Mouse (Mus musculus) ovary, postnatal 10 days (tissue): ENCODE results near the gene Zfp472.

Source experiments
- DNase-seq: peaks from one replicate; pipeline ENCODE4 v3.0.0; 2022; ENCODE audit warnings: low spot score

Gene Zfp472

DNA sequence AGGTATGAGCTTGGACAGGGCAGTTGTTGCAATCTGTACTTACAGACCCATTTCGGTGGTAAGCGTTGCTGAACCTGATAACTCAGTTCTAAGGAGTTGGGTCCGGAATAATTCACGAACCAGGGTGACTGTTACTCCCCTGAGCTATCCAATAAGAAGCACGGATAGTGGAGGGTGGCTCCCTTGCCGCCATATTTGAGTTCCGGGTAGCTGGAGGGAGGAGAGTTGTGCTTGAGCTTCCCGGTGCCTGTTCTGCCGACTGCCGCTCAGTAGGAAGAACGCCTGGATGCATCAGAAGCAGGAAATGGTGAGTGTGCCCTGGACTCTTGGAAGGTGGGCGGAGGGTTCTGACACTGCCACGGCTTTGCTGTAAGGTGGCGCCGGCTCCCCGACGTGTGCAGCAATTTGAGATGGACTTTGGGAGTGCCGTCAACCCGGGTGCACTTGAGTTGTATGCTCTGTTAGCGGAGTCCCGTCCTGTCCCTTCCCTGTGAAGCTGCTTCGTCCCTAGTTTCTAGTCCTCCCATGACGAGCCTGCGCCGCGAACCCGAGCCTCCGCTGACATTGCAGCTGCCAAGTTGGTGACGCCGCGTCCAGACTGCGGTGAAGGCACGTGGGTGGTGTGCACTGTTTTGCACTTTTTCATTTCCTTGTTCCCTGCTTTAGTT, at the start of gene Zfp472:
TSS of gene Zfp472 (plus strand) at position 192 of the 668 bp plus-strand sequence.
- peak; percentile 84 for DNase-seq

DNA sequence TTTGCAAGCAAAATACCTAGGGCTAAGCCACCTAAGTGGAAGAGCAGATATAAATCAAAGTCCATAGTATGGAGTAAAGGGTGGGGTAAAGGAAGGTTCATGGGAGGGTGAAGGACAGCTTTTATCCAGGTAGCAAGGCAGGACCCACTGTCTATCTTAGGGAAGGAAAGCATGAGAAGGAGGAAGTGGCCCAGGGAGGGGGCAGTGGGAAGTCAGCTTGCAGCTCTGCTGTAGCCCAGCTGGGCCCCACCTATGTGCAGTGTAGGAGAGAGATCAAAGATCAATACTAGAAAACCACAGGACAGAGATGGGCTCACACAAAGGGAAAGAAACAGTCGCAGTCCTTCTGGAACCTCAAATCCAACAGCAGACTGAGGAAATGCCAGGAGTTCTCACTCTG, 49.5 kb upstream of the Zfp472 start:
- no peak for DNase-seq

DNA sequence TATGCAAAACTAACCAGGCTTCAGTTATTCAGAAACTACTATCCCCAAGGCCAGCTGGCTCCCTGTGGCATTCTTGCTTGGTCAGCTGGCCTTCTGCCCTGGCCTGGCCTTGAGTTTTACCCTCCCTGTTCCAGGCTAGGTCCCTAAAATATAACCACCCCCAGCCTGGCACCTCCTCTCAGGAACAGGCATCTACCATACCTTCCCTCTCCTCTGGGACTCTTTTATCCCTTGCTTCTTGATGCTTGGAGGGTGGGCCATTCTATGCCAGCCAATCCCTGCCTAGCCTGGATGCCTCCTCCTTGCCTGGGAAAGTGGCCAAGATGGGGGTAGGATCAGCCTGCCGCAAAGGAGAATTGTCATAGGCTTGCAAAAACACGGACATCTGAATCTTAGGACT, 48.5 kb upstream of the Zfp472 start, which contains the start of gene Cyp4f14:
TSS of gene Cyp4f14 (minus strand) at position 212 of the 400 bp plus-strand sequence.
- DNase-seq = no peak

DNA sequence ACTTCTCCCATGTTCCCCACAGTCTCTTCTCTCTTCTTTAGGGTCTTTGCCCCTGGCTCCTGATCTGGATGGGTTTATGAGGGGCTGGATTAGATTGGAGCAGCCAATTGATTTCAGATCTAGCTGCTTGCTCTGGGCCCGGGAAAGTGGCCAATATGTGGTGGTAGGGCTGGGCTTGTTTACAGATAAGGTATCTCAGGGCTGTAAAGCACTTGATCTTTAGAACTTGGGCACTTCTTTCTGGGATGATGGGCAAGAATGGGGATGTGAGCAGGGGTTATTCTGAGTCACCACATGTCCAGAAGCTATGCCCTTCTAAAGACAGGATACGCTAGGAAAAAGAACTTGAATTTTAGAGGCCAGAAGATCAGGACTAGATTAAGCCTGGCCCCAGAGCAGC, 46.5 kb upstream of the Zfp472 start:
- no peak for DNase-seq

DNA sequence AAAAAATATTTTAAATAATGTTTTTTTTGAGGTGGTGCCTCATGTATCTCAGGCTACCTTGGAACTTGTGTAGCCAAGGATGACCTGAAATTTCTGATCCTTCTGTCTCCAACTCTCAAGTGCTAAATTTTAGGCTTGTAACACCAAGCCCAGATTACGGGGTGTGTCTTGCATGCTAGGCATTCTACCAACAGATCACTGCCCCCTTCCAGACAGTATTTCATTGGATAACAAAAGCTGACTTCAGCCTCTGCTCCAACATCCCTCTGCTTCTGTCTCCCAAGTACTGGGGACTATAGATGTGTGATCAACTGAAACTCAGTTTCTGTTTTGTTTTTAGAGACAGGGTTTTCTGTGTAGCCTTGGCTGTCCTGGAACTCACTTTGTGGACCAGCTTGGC, 41.9 kb upstream of the Zfp472 start:
- no peak for DNase-seq

DNA sequence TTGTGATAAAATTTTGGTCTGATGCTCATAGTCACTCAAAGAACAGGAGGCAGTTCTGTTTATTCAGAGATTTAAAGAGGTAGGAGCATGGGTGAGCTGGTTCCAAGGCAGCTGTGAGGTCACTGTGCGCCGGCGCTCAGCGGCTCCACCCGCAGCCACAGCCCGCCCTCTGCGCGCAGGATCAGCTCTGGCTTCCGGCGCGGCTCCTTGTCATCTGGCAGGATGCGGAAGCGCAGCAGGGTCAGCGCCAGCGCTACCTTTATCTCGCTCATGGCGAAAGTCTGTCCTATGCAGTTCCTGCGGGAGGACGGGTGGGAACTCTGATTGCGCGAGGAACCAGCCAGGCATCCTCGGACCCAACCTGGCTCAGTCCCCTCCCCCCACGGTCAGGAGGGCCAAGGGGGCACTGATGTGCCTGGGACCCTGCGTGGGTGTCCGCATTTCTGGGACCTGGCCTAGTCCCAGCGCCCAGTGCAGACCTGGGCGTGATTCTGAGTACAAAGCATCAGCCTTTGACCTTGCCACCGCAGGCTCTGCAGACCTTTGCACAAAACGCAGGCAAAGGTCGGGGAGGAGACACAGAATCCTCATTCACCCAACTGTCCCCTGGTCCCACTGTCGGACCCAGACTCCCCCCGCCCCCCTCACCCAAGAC, 40.8 kb upstream of the Zfp472 start:
- peak; percentile 4 for DNase-seq

- no peak for DNase-seq
These were observed 37.8 kb upstream of the Zfp472 start for GRCm38 (mm10) chr17:32927803-32928202.

DNA sequence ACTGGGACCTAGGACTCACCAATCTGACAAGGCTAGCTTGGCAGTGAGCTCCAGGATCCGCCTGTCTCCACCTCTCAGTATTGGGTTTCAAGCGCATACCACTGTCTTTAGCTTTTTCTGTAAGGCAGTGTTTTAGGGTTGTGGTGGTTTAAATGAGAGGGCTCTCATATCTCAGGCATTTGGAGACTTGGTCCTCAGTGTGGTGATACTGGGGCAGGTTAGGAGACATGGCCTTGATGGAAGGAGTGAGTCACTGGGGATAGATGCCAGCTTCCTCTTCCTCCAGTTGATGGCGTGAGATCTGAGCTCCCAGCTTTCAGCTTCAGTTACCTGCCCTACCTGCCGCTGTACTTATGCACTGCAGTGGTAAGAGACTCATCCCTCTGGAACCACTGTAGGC, 25.8 kb upstream of the Zfp472 start:
- DNase-seq = no peak

- no peak for DNase-seq
These were observed 22.0 kb upstream of the Zfp472 start for GRCm38 (mm10) chr17:32943661-32944060.

DNA sequence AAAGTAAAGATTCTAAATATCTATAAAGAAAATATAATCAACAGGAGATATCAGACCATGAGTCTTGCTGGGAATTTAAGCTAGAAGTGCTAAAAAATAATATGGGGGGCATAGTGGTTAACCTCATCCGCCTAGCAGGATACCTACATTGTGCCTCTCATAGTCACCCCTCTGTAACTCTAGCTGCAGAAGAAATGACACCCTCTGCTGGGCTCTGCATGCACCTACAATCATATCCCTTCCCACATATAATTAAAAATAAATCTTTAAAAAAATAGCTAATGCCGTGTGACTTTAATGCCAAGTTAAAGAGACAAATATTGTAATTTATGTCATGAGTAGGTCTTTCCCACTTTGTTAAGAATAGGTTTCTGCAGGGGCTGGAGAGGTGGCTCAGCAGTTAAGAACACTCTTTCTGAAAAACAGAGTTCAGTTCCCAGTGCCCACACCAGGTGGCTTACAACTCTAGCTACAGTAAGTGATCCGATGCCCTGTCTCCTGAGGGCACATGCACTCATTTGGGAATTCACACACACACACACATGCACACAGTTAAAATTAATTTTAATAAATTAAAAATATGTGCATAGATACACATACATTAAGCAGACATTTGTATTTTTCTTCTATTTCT, 21.1 kb upstream of the Zfp472 start:
- DNase-seq = no peak

DNA sequence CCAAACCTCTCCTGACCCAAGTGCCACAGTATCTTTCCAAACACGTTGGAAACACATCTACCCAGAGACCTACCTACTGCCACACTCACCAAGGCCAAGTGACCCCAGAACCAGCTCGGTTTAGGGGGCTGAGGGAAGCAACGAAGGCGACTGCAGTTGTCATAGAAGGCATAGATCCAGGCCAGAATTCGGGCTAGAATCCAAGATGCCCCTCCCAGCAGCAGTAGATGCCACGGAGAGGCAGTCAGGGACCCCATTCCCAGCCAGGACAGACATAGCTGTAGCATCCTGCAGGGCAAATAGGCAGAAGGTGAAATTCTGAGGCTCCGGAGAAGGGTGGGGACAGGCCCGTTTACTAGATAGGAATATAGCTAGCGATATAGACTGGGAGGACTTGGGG, 18.9 kb upstream of the Zfp472 start:
- DNase-seq = no peak

DNA sequence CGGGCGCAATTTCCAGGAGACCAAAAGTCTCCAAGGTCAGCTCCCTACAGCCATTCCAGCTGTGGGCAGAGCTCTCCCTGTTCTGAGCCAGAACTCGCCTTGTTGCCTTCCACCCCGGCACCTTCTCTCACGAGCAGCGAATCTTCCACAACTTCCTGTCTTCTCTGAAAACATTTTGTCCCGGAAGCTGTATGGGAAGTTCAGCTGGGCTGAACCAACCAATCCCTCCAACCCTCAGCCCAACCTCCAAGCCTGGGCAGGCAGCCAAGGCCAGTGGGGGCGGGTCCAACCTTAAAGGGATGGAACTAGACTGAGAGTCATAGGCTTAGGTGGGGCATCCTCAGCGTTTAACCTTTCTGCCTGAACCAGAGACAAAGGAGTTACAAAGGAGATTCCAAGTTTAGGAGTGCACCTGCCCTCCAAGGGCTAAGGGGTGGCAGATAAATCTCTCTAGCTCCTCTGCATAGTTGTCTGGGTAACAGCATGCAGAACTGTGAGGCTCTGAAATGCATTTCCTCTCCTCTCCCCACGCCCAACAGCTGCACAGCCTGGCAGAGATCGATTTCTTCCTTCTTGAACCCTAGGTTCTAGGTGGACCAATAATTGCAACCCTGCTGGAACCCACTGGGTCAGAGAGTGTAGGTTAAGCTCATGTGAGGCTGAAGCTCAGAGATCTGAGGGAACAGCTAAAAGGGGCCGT, 18.2 kb upstream of the Zfp472 start, which contains the start of gene Cyp4f13:
TSS of gene Cyp4f13 (minus strand) at position 188 of the 700 bp plus-strand sequence.
- peak; percentile 99 for DNase-seq

- DNase-seq = no peak
These were observed 15.5 kb upstream of the Zfp472 start for GRCm38 (mm10) chr17:32950136-32950535.

DNA sequence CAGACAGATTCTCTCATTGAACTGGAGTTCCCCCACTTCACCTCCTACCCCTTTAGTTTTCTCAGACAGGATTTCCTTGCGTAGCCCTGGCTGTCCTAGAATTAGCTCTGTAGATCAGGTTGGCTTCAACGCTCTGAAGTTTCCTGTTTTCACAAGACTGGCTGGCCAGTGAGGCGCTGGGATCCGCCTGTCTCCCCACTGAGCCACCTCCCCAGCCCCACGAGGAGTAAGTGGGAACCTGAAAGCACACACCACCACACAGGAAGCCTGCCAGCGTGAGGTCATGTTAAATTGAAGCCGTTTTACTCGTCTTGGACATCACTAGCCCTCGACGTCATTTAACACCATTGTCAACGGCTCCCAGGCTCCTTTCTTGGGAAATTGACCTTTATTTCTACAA, 14.6 kb upstream of the Zfp472 start:
- no peak for DNase-seq

- DNase-seq = peak; percentile 42
These were observed 14.2 kb upstream of the Zfp472 start for GRCm38 (mm10) chr17:32951441-32951840.

DNA sequence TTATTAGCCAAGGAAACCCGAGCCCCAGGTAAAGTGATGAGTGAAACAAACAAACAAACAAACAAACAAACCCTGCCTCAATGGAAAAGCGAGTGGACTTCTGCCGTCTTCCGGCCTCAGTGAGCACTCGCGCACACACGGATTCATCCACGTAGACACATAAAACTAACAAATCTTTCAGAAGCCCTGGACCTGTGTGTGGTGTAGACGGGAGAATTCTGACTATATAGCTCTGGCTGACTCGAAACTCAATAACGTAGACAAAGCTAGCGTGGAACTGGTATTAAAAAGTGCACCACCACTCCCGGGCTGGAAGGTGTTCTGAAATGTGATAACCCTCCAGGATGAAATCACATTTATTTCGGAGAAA, 376 bp upstream of the Zfp472 start:
- DNase-seq = no peak

DNA sequence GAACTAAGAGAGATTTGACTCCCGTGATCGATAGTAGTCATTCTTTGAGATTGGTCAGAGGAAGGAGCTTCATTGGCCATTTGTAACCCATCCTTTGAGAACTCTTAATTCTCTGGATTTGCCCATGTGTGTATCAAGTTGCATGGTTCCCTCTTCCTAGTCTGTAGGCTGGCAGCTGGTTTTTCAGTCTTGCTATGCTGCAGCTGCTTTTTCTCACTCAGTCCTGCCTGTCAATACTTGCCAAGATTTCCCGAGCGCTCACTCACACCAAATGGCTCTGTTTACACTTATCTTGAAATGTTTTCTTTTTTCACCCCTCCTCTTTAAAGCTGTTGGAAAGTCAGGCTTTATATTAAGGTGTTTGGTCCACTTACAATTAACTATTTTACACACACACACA, 15.7 kb downstream of the Zfp472 start:
- no peak for DNase-seq

DNA sequence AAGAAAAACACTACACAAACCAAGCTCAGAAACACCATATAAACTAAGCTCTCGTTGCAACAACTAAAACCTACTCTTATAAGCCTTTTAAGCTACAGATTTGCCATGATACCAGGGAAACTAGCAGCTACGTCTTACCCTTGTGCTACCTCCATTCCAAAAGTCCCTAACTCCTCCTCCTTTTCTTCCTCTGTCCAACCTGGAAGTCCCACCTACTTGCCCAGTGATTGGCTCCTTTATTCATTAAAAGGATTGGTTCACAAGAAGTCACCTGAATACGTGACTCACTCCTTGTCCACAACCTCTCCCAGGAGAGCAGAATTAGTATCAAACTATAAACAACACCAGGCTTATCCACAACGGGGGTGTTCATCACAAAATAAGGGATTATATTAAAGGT, 20.7 kb downstream of the Zfp472 start:
- no peak for DNase-seq

DNA sequence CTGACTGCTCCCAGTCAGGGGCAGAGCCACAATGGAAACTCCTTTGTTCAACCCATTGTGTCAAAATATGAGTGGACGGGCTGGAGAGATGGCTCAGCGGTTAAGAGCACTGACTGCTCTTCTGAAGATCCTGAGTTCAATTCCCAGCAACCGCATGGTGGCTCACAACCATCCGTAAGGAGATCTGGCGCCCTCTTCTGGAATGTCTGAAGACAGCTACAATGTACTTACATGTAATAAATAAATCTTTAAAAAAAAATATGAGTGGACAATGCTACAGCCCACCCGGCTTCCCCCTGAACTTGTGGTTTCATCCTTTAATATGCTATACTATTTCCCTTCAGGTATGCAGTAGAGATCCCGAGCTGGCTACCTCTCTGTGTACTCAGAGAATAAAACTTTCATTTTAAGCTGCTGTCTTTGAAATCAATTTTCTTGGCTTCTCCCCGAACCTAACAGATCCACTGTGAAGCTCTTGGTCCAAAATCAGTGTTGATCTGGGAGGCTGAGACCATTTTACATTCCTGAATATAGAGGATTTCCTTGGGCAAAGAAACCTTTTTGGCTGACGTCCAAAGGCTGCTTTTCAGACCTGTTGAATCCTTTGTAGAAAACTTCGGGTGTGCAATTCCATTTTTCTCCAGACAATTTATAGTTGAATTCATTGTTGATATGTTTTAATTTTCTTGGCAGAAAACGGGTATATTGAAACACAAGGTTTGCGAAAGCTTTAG, 26.5 kb downstream of the Zfp472 start:
- DNase-seq = no peak

DNA sequence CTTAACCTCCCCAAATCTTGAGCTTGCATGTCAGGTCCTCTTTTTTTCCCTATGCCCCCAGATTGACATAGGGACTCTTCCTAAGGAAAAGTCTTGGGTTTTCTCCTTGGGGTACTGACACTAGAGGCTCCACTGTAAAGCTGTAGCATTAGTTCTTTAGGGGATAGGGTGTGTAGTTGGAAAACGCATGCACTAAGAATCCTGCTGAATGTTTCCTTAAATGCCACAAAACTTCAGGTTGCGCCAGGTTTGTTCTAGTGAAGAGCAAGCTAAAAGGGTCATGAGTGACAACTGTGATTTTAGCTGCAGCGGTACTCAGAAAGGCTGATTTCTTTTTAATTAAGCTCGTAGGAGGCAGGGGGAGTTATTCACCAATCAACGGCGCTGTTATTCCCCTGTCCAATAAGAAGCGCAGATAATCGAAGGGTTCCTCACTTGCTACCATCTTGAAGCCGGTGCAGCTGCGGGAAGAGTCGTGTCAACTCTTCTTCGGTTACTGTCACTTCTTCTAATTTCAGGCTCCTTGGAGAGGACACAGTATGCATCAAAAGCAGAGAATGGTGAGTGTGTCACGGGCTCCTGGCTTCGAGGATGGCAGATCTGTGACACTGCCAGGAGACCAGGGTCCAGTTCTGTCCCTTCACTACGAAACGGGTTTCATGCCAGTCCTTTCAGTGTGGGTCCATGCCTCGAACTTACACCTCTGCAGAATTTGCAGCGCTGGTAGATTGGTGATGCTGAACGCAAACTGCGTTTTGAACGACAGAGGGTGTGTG, 27.3 kb downstream of the Zfp472 start, which contains the start of gene Zfp952:
TSS of gene Zfp952 (plus strand) at position 431 of the 776 bp plus-strand sequence.
- peak; percentile 56 for DNase-seq

DNA sequence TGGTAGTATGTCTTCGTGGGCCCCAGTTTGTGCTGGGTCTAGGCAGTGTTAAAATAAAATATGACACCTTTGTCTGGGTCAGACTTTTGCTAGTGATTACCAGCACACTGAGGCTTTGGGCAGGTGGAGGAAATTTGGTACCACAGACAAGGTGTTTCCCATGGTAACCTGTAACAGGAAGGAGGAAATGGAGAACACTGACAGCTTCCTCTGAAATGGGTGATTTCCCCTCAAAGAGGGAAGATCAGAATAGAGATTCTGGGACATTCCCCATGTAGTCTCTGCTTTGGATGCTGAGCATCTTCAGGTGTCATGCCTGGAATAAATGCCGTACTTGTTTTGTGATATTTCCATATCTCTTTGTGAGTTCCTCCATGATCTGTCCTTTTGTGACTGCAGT, 32.9 kb downstream of the Zfp472 start:
- DNase-seq = no peak
